ENCODE assay signal across 9 mouse cellular contexts in genomic region chr9:25483931-25484618, GRCm38 (mm10). TPM values are rescaled to one million over a fixed set of nuclear protein-coding genes. Genes with fewer than 3 reads are reported as not detected.
A peak's percentile ranks its signal among the peaks of the same experiment; 100 is the strongest.
DNase-seq lines count a peak whose midpoint lies in the region; ATAC-seq and TF ChIP-seq lines count a peak whose summit lies in the region.
"Had no signal": no experiment of that assay in that cellular context is flagged by ENCODE, and none has a peak within 500 bp of the region (broad histone marks: within the 10 kb centered on the region; RNA-seq: fewer than 3 reads in every experiment).

No protein-coding gene starts in this region.

- no peaks in the 10 kb centered on the region for H3K27me3 ChIP-seq in embryonic facial prominence, embryonic 13.5 days
- H3K27me3 ChIP-seq in hindbrain, embryonic 14.5 days (ENCODE audit: control insufficient read depth, insufficient read depth, low read length): no peaks in the 10 kb centered on the region
- 0 out of 2 replicates have a peak, but pooled peaks cover 5% of the 10 kb centered on the region for H3K27me3 ChIP-seq in midbrain, embryonic 15.5 days (replicated peaks)

- H3K9me3 ChIP-seq in embryonic facial prominence, embryonic 13.5 days: no peaks in the 10 kb centered on the region
- H3K9me3 ChIP-seq in hindbrain, embryonic 14.5 days (ENCODE audit: control insufficient read depth, low read length): no peaks in the 10 kb centered on the region
- H3K9me3 ChIP-seq in midbrain, embryonic 15.5 days: no peaks in the 10 kb centered on the region
- H3K9me3 ChIP-seq: G1E had no signal

- 0 out of 2 replicates have a peak, but pooled peaks cover 4% of the 10 kb centered on the region for H3K36me3 ChIP-seq in embryonic facial prominence, embryonic 13.5 days
- no peaks in the 10 kb centered on the region for H3K36me3 ChIP-seq in hindbrain, embryonic 14.5 days (replicated peaks; ENCODE audit: control insufficient read depth, insufficient read depth)
- H3K36me3 ChIP-seq in midbrain, embryonic 15.5 days (replicated peaks): no peaks in the 10 kb centered on the region
- H3K36me3 ChIP-seq: G1E had no signal

- ATAC-seq in embryonic facial prominence, embryonic 13.5 days (ENCODE audit: insufficient number of reproducible peaks, insufficient read depth, low FRiP score, low TSS enrichment, low read depth): no peak
- ATAC-seq in hindbrain, embryonic 14.5 days (ENCODE audit: low FRiP score): no peak
- no peak for ATAC-seq in midbrain, embryonic 15.5 days (replicated peaks)

- H3K4me2 ChIP-seq in embryonic facial prominence, embryonic 13.5 days: peak overlapping the region; percentile 79
- peak overlapping the region; percentile 89 for H3K4me2 ChIP-seq in hindbrain, embryonic 14.5 days (replicated peaks)
- H3K4me2 ChIP-seq in midbrain, embryonic 15.5 days: peak overlapping the region; percentile 32

- H3K27ac ChIP-seq in layer of hippocampus, adult 2 months: peak overlapping the region; percentile 28; the same call in 1 of the 2 replicates
- H3K27ac ChIP-seq in embryonic facial prominence, embryonic 13.5 days: no peak overlapping the region
- H3K27ac ChIP-seq in hindbrain, embryonic 14.5 days: no peak overlapping the region
- H3K27ac ChIP-seq in midbrain, embryonic 15.5 days: no peak overlapping the region

- H3K4me3 ChIP-seq in layer of hippocampus, adult 2 months: peak overlapping the region; percentile 91
- peak overlapping the region; percentile 70 for H3K4me3 ChIP-seq in embryonic facial prominence, embryonic 13.5 days
- no peak overlapping the region; the same call in 1 of the 2 replicates for H3K4me3 ChIP-seq in hindbrain, embryonic 14.5 days (replicated peaks; ENCODE audit: low read length)
- H3K4me3 ChIP-seq in midbrain, embryonic 15.5 days: 0 out of 2 replicates have a peak overlapping the region, but pooled peaks have one; percentile 12

- H3K9ac ChIP-seq in embryonic facial prominence, embryonic 13.5 days: peak overlapping the region; percentile 55
- H3K9ac ChIP-seq in hindbrain, embryonic 14.5 days: no peak overlapping the region
- no peak overlapping the region for H3K9ac ChIP-seq in midbrain, embryonic 15.5 days

- WGBS in embryonic facial prominence, embryonic 13.5 days: 50% methylated on average over 9 of the region's 9 CpGs
- 75% methylated on average over 9 of the region's 9 CpGs for WGBS in hindbrain, embryonic 14.5 days
- 74% methylated on average over 9 of the region's 9 CpGs for WGBS in midbrain, embryonic 15.5 days

- no peak for TF ChIP-seq CTCF in layer of hippocampus, adult 2 months (conservative IDR thresholded peaks at IDR 0.05)

- DNase-seq in layer of hippocampus, adult 2 months (ENCODE audit: low spot score in 2 of 2): no peak
- DNase-seq in layer of hippocampus, postnatal 36 days: no peak
- DNase-seq in hindbrain, embryonic 14.5 days (ENCODE audit: low spot score): no peak
- no peak for DNase-seq in spleen, adult 12 weeks (ENCODE audit: low spot score)
- no peak for DNase-seq in adrenal gland, postnatal 10 days
- DNase-seq in urinary bladder, postnatal 36 days (ENCODE audit: low spot score in 2 of 2): no peak

- peaks cover 68% of the 10 kb centered on the region for H3K4me1 ChIP-seq in embryonic facial prominence, embryonic 13.5 days
- H3K4me1 ChIP-seq in hindbrain, embryonic 14.5 days (replicated peaks; ENCODE audit: control insufficient read depth, insufficient read depth, low read length): peaks cover 4% of the 10 kb centered on the region; the same call in 1 of the 2 replicates
- peaks cover 16% of the 10 kb centered on the region; the same call in 1 of the 2 replicates for H3K4me1 ChIP-seq in midbrain, embryonic 15.5 days

RNA-seq across cellular contexts. Expression of gene Eepd1, which starts 2.7 kb away (rescaled TPM):
- 10 to 100 TPM; 18.0 to 19.4 TPM for total RNA-seq in layer of hippocampus, adult 2 months (2021)
- 10 to 100 TPM; 14.5 to 18.0 TPM for total RNA-seq in layer of hippocampus, postnatal 36 days (2021)
- polyA plus RNA-seq in embryonic facial prominence, embryonic 13.5 days (2015; fragmentation: Nextera tagmentation; extraction: Ambion mirVana): 15.8 and 17.8 TPM in 2 replicates
- 8.8 and 11.1 TPM in 2 replicates for polyA plus RNA-seq in hindbrain, embryonic 14.5 days (2014; fragmentation: Nextera tagmentation; extraction: Ambion mirVana)
- polyA plus RNA-seq in midbrain, embryonic 15.5 days (2015; fragmentation: Nextera tagmentation; extraction: Ambion mirVana): 9.4 and 10.8 TPM in 2 replicates
- 10 to 100 TPM; 18.6 to 30.3 TPM for total RNA-seq in adrenal gland, postnatal 10 days (2021)
- polyA plus RNA-seq: G1E had no signal

Comparison
In these comparisons a context has a peak if more than half of its experiments do, and no peak if none do; other contexts are left out.
1. H3K4me2 ChIP-seq: peak in every context shown above with its lines; median percentile 89 in hindbrain, embryonic 14.5 days; 79 in embryonic facial prominence, embryonic 13.5 days; 32 in midbrain, embryonic 15.5 days.